Mouse (Mus musculus) heart, postnatal 0 days (tissue): ENCODE data around the gene T.

Source experiments
- CTCF ChIP-seq: IDR thresholded peaks from 2 replicates; pipeline ENCODE4 v1.5.1; 2016; ENCODE audit warnings: antibody characterized with exemption, control low read depth, low read depth
- EP300 ChIP-seq: IDR thresholded peaks from 2 replicates; pipeline ENCODE4 v1.6.1; 2016; ENCODE audit warnings: antibody characterized with exemption, low read depth

DNA sequence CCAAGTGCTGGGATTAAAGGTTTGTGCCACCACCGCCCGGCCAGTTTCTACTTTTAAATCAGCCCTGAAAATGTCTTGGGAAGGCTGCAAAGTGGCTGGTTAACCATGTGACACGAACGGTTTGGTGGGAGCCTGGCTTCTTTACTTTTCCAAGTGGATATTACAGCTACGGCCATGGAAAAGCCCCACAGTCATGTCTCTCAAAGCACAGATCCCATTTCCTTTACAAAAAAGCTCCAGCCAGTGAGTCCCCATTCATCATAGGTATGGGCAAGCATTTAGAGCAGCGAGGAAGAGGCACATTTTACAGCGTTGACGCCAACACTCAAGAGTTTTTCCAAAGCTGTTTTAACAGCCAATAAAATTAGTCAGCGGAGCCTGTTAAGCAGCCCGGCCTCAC lies 47.6 kb downstream of the T start:
- TF ChIP-seq CTCF, result no peak
- TF ChIP-seq EP300, result no peak
